Mouse (Mus musculus) spleen, adult 12 weeks (tissue): ENCODE results near the gene Rad9b.
A peak's percentile ranks its signal among the peaks of the same experiment; 100 is the strongest.

Source experiments
- DNase-seq: peaks from one replicate; pipeline ENCODE4 v3.0.0; 2022; ENCODE audit warnings: low spot score

The Rad9b gene

GRCm38 (mm10) chr5:122312942-122313684, 40.9 kb downstream of the Rad9b start:
- no peak for DNase-seq

- DNase-seq, result no peak
These were observed 41.7 kb downstream of the Rad9b start for GRCm38 (mm10) chr5:122312346-122312745.

GRCm38 (mm10) chr5:122311692-122312091, 42.3 kb downstream of the Rad9b start:
- no peak for DNase-seq

- DNase-seq, result no peak
These were observed 43.3 kb downstream of the Rad9b start for GRCm38 (mm10) chr5:122310699-122311098.

- no peak for DNase-seq
These were observed 47.5 kb downstream of the Rad9b start for GRCm38 (mm10) chr5:122306536-122306935.

GRCm38 (mm10) chr5:122305472-122305871, 48.6 kb downstream of the Rad9b start:
- DNase-seq, result no peak

- no peak for DNase-seq
These were observed 49.5 kb downstream of the Rad9b start for GRCm38 (mm10) chr5:122304541-122304940.

- DNase-seq, result no peak
These were observed 50.1 kb downstream of the Rad9b start for GRCm38 (mm10) chr5:122303937-122304336.

GRCm38 (mm10) chr5:122302810-122303745, 51.0 kb downstream of the Rad9b start:
- no peak for DNase-seq

GRCm38 (mm10) chr5:122300071-122300518, 53.9 kb downstream of the Rad9b start:
- DNase-seq, result no peak

- no peak for DNase-seq
These were observed 58.7 kb downstream of the Rad9b start for GRCm38 (mm10) chr5:122295113-122295935.

- DNase-seq, result no peak
These were observed 59.8 kb downstream of the Rad9b start for GRCm38 (mm10) chr5:122294219-122294735.

GRCm38 (mm10) chr5:122293131-122293530, 60.9 kb downstream of the Rad9b start:
- no peak for DNase-seq

- DNase-seq, result no peak
These were observed 62.3 kb downstream of the Rad9b start for GRCm38 (mm10) chr5:122291553-122292339.

- no peak for DNase-seq
These were observed 62.9 kb downstream of the Rad9b start for GRCm38 (mm10) chr5:122291149-122291548.

- DNase-seq, result no peak
These were observed 65.8 kb downstream of the Rad9b start for GRCm38 (mm10) chr5:122288147-122288811.

GRCm38 (mm10) chr5:122287026-122287425, 67.0 kb downstream of the Rad9b start:
- DNase-seq, result no peak

- DNase-seq, result no peak
These were observed 67.8 kb downstream of the Rad9b start for GRCm38 (mm10) chr5:122286191-122286590.

- DNase-seq, result no peak
These were observed 68.3 kb downstream of the Rad9b start for GRCm38 (mm10) chr5:122285767-122286150.

GRCm38 (mm10) chr5:122285029-122285766, 68.8 kb downstream of the Rad9b start:
- peak; percentile 34 for DNase-seq
